Mouse (Mus musculus) CH12.LX (cell line): ENCODE data around the gene Pmpcb. TPM values are rescaled to one million over a fixed set of nuclear protein-coding genes. Genes with fewer than 3 reads are reported as not detected.

Source experiments
- DNase-seq: peaks from one replicate; pipeline ENCODE4 v3.0.0-alpha.2; 2013; ENCODE audit errors: extremely low read depth
- H3K27ac ChIP-seq: 2 replicates; pipeline ENCODE4 v1.5.1; 2012; ENCODE audit warnings: low read depth, mild to moderate bottlenecking, control low read depth, moderate library complexity; ENCODE audit not compliant: insufficient read depth
- H3K27me3 ChIP-seq: replicated peaks from 2 replicates; pipeline ENCODE3; 2012; ENCODE audit warnings: inconsistent platforms
- H3K36me3 ChIP-seq, 2 experiments: replicated peaks in 1 of 2; 2 replicates each; pipeline versions ENCODE3 to v1.6.1; 2012; ENCODE audit warnings: inconsistent platforms in 1 of 2, low read length in 1 of 2, mild to moderate bottlenecking in 1 of 2, mixed read lengths in 1 of 2, moderate library complexity in 1 of 2; ENCODE audit not compliant: control insufficient read depth in 1 of 2, insufficient read depth in 1 of 2
- H3K4me1 ChIP-seq, 2 experiments: 2 replicates each; pipeline ENCODE4 v1.6.1; 2012; ENCODE audit warnings: inconsistent platforms in 1 of 2, moderate library complexity in 1 of 2; ENCODE audit not compliant: insufficient read depth in 2 of 2, control insufficient read depth in 1 of 2
- H3K4me2 ChIP-seq: 2 replicates; pipeline ENCODE4 v1.6.1; 2012; ENCODE audit warnings: low read depth, mild to moderate bottlenecking, control low read depth; ENCODE audit not compliant: poor library complexity, insufficient read depth, severe bottlenecking
- H3K4me3 ChIP-seq, 3 experiments: fragments of 150-350 bp in 1 of 3; sonication (generic) in 1 of 3; replicated peaks in 1 of 3; 2 replicates each; pipeline versions ENCODE3 to v1.5.1; 2011 to 2012; ENCODE audit warnings: low read depth in 2 of 3, low read length in 2 of 3, mild to moderate bottlenecking in 2 of 3, moderate library complexity in 2 of 3, control low read depth in 1 of 3, improper control_type of control experiment in 1 of 3, inconsistent platforms in 1 of 3, mixed read lengths in 1 of 3; ENCODE audit not compliant: poor library complexity in 1 of 3
- H3K79me2 ChIP-seq: replicated peaks from 2 replicates; pipeline ENCODE4 v1.6.1; 2012; ENCODE audit warnings: mild to moderate bottlenecking, moderate library complexity; ENCODE audit not compliant: control insufficient read depth, poor library complexity, insufficient read depth, severe bottlenecking; ENCODE audit errors: extremely low read depth
- H3K9ac ChIP-seq: 2 replicates; pipeline ENCODE4 v1.6.1; 2012; ENCODE audit warnings: low read depth, mild to moderate bottlenecking, control low read depth, moderate library complexity; ENCODE audit not compliant: insufficient read depth
- H3K9me3 ChIP-seq: replicated peaks from 2 replicates; pipeline ENCODE3; 2012; ENCODE audit warnings: low read length, inconsistent platforms, mixed read lengths
- CHD1 ChIP-seq: IDR thresholded peaks from 2 replicates; pipeline ENCODE4 v1.6.1; 2012; ENCODE audit warnings: low read depth, low read length, improper control_type of control experiment, inconsistent platforms
- E2F4 ChIP-seq: IDR thresholded peaks from 2 replicates; pipeline ENCODE4 v1.6.1; 2011; ENCODE audit warnings: low read depth, low read length, improper control_type of control experiment; ENCODE audit not compliant: insufficient replicate concordance
- ETS1 ChIP-seq: conservative IDR thresholded peaks from 2 replicates; pipeline ENCODE4 v1.6.1; 2012; ENCODE audit warnings: low read depth, mild to moderate bottlenecking, inconsistent platforms, low read length, improper control_type of control experiment, moderate library complexity
- JUN ChIP-seq: IDR thresholded peaks from 2 replicates; pipeline ENCODE4 v1.6.1; 2011; ENCODE audit warnings: low read depth, mild to moderate bottlenecking, low read length, improper control_type of control experiment, moderate library complexity; ENCODE audit not compliant: insufficient read depth
- KAT2A ChIP-seq: IDR thresholded peaks from 2 replicates; pipeline ENCODE4 v1.6.1; 2012; ENCODE audit warnings: low read length, improper control_type of control experiment, inconsistent platforms; ENCODE audit not compliant: insufficient replicate concordance
- MAFK ChIP-seq: IDR thresholded peaks from 2 replicates; pipeline ENCODE4 v1.6.1; 2011; ENCODE audit warnings: low read length, improper control_type of control experiment; ENCODE audit not compliant: insufficient replicate concordance
- MAX ChIP-seq: IDR thresholded peaks from 2 replicates; pipeline ENCODE4 v1.6.1; 2011; ENCODE audit warnings: low read length, improper control_type of control experiment
- MAZ ChIP-seq: IDR thresholded peaks from 2 replicates; pipeline ENCODE4 v1.6.1; 2012; ENCODE audit warnings: low read depth, mild to moderate bottlenecking, inconsistent platforms, low read length, improper control_type of control experiment, moderate library complexity
- MEF2A ChIP-seq: IDR thresholded peaks from 2 replicates; pipeline ENCODE4 v1.6.1; 2014; ENCODE audit warnings: low read depth, mild to moderate bottlenecking, inconsistent platforms, low read length, improper control_type of control experiment, borderline replicate concordance
- MXI1 ChIP-seq: IDR thresholded peaks from 2 replicates; pipeline ENCODE4 v1.6.1; 2011; ENCODE audit warnings: mild to moderate bottlenecking, low read depth, low read length, improper control_type of control experiment
- MYC ChIP-seq: IDR thresholded peaks from 2 replicates; pipeline ENCODE4 v1.6.1; 2011; ENCODE audit warnings: low read depth, mild to moderate bottlenecking, improper control_type of control experiment, low read length
- NELFE ChIP-seq: IDR thresholded peaks from 2 replicates; pipeline ENCODE4 v1.6.1; 2011; ENCODE audit warnings: low read depth, low read length, improper control_type of control experiment
- NRF1 ChIP-seq: IDR thresholded peaks from 2 replicates; pipeline ENCODE4 v1.6.1; 2014; ENCODE audit warnings: low read depth, mild to moderate bottlenecking, inconsistent platforms, low read length, improper control_type of control experiment, moderate library complexity
- PAX5 ChIP-seq: IDR thresholded peaks from 2 replicates; pipeline ENCODE4 v1.6.1; 2012; ENCODE audit warnings: low read length, inconsistent platforms, mixed read lengths
- POLR2A ChIP-seq: IDR thresholded peaks from 2 replicates; pipeline ENCODE4 v1.6.1; 2011; ENCODE audit warnings: low read depth, mild to moderate bottlenecking, improper control_type of control experiment, low read length
- RAD21 ChIP-seq: IDR thresholded peaks from 2 replicates; pipeline ENCODE4 v1.6.1; 2011; ENCODE audit warnings: low read depth, mild to moderate bottlenecking, low read length, improper control_type of control experiment, moderate library complexity
- RCOR1 ChIP-seq: conservative IDR thresholded peaks from 2 replicates; pipeline ENCODE4 v1.6.1; 2012; ENCODE audit warnings: low read depth, mild to moderate bottlenecking, inconsistent platforms, low read length, improper control_type of control experiment
- SMC3 ChIP-seq: IDR thresholded peaks from 2 replicates; pipeline ENCODE4 v1.6.1; 2011; ENCODE audit warnings: low read depth, low read length, improper control_type of control experiment
- TBP ChIP-seq: conservative IDR thresholded peaks from 2 replicates; pipeline ENCODE4 v1.6.1; 2011; ENCODE audit warnings: low read depth, low read length, improper control_type of control experiment
- UBTF ChIP-seq: IDR thresholded peaks from 2 replicates; pipeline ENCODE4 v1.6.1; 2012; ENCODE audit warnings: low read depth, mild to moderate bottlenecking, inconsistent platforms, low read length, improper control_type of control experiment, moderate library complexity
- USF1 ChIP-seq: IDR thresholded peaks from 2 replicates; pipeline ENCODE4 v1.6.1; 2014; ENCODE audit warnings: low read depth, mild to moderate bottlenecking, inconsistent platforms, low read length, improper control_type of control experiment
- USF2 ChIP-seq: conservative IDR thresholded peaks from 2 replicates; pipeline ENCODE4 v1.6.1; 2011; ENCODE audit warnings: low read depth, low read length, improper control_type of control experiment
- ZNF384 ChIP-seq: IDR thresholded peaks from 2 replicates; pipeline ENCODE4 v1.6.1; 2012; ENCODE audit warnings: low read depth, low read length, improper control_type of control experiment, inconsistent platforms
- dilution Hi-C: fragments of 300-500 bp; cut with MboI; formaldehyde crosslinking; loops from 2 replicates; pipeline ENCODE4 v1.14.3; 2020; ENCODE audit warnings: low sequenced_read_pairs; ENCODE audit not compliant: extremely low pct_unique_long_range_greater_than_20kb, extremely low pct_ligation_motif_present
- in situ Hi-C: fragments of 300-500 bp; cut with MboI; formaldehyde crosslinking; loops from 3 replicates; pipeline ENCODE4 v1.14.3; 2019; ENCODE audit warnings: low sequenced_read_pairs, low pct_ligation_motif_present, low pct_unique_long_range_greater_than_20kb, mixed read lengths
- polyA plus RNA-seq: library from polyadenylated mRNA; unstranded; fragments of >175 nt; gene quantifications from 2 replicates; pipeline ENCODE4 v1.2.1, GENCODE M21; 2012; ENCODE audit warnings: low read depth; ENCODE audit not compliant: insufficient read length
- total RNA-seq, 2 experiments: library from RNA; depleted of rRNA; stranded (reverse); fragments of 300-350 nt in 1 of 2; fragments of >200 nt in 1 of 2; gene quantifications; 2 replicates each; pipeline ENCODE4 v1.2.3; 2012 to 2014

The Pmpcb gene
- total and polyA plus RNA-seq, 3 experiments: 113 to 166 (median 165) TPM

- TF ChIP-seq PAX5: no peak
- peak; percentile 68; the same call in 1 of the 2 replicates for TF ChIP-seq MEF2A
- peak; percentile 77 for TF ChIP-seq NRF1
- TF ChIP-seq MAZ: peak; percentile 31; the same call in 1 of the 2 replicates
- no peak for TF ChIP-seq USF2
- TF ChIP-seq MYC: peak; percentile 95
- no peak for TF ChIP-seq RAD21
- no peak for TF ChIP-seq JUN
- no peak for TF ChIP-seq USF1
- TF ChIP-seq POLR2A: peak; percentile 83
- TF ChIP-seq MXI1: peak; percentile 94
Measured at GRCm38 (mm10) chr5:21785053-21785452, 48.1 kb downstream of the Pmpcb start, which contains the start of the genes Dnajc2 and Psmc2 (continued).

GRCm38 (mm10) chr5:21785776-21786175, 48.8 kb downstream of the Pmpcb start:
- in situ Hi-C loops: no loop called here
- Histone ChIP-seq H3K4me3 (peak overlapping the region in 2 of 3 experiments; percentile 96 to 100), H3K36me3 (peaks cover 26 to 53% of the 10 kb centered on the region in 2 experiments), H3K79me2 (peaks cover 65% of the 10 kb centered on the region), H3K9ac (peak overlapping the region; percentile 82; the same call in 1 of the 2 replicates), H3K27me3 (no peaks in the 10 kb centered on the region)
- dilution Hi-C loops: no loop called here
- TF ChIP-seq SMC3: no peak
- TF ChIP-seq E2F4: no peak
- peak; percentile 75 for TF ChIP-seq ZNF384
- TF ChIP-seq RCOR1: no peak
- 0 out of 2 replicates have a peak, but pooled peaks have one; percentile 23 for TF ChIP-seq TBP
- no peak for TF ChIP-seq MAX
- no peak; the same call in 1 of the 2 replicates for TF ChIP-seq CHD1
- TF ChIP-seq NELFE: no peak
- no peak for TF ChIP-seq PAX5
- TF ChIP-seq UBTF: no peak
- TF ChIP-seq ETS1: no peak
- no peak for TF ChIP-seq MEF2A
- TF ChIP-seq KAT2A: no peak
- no peak for TF ChIP-seq MAFK
- TF ChIP-seq, all 38 proteins: peak for 2
- Histone ChIP-seq H3K4me2 (peak overlapping the region; percentile 93), H3K9me3 (no peaks in the 10 kb centered on the region), H3K4me1 (peaks cover 3 to 37% of the 10 kb centered on the region in 2 experiments; a peak in 2 of 4 replicates), H3K27ac (peak overlapping the region; percentile 51)
- DNase-seq: peak; percentile 30
